Comparison of ENCODE assay signal across 12 mouse cellular contexts in genomic region chr1:62382807-62383514, GRCm38 (mm10).
DNase-seq lines count a peak whose midpoint lies in the region; TF ChIP-seq lines count a peak whose summit lies in the region.
"Had no signal": no experiment of that assay in that cellular context is flagged by ENCODE, and none has a peak within 500 bp of the region (broad histone marks: within the 10 kb centered on the region; RNA-seq: fewer than 3 reads in every experiment).

No protein-coding gene starts in this region.

- H3K4me1 ChIP-seq in lung, adult 2 months (ENCODE audit: control insufficient read depth, insufficient read depth, low read length): no peaks in the 10 kb centered on the region

- intact Hi-C loops in heart, postnatal 10 days (cut with DNase I): no loop called here

- TF ChIP-seq POLR2A in lung, adult 2 months (IDR thresholded peaks at IDR 0.05; ENCODE audit: borderline replicate concordance, extremely low read depth, low read depth, low read length): no peak

- H3K4me3 ChIP-seq in lung, adult 2 months (replicated peaks; ENCODE audit: extremely low read depth, low read depth, low read length): no peak overlapping the region
- H3K4me3 ChIP-seq: erythroblast, embryonic 14.5 days; stomach, embryonic 15.5 days had no signal

- 56% methylated on average over 14 of the region's 14 CpGs for WGBS in lung, adult 2 months

- DNase-seq in lung, adult 18-20 months: peak; percentile 17 to 23
- DNase-seq in lung, adult 2 months: no peak
- peak; percentile 56 for DNase-seq in embryo, embryonic 10.5 days (ENCODE audit: low spot score)
- peak; percentile 9 to 22 for DNase-seq in heart, postnatal 10 days
- DNase-seq in lung, postnatal 10 days: peak; percentile 3
- no peak for DNase-seq in adrenal gland, adult 8-10 months
- no peak for DNase-seq in kidney, adult 18-20 months
- DNase-seq in cerebellum, adult 11-12 months: no peak
- DNase-seq: gastrocnemius, postnatal 25 days; kidney, adult 8-10 months had no signal

- no peak for TF ChIP-seq CTCF in lung, adult 2 months (IDR thresholded peaks at IDR 0.05; ENCODE audit: insufficient read depth, low read length)

Comparison
In these comparisons a context has a peak if more than half of its experiments do, and no peak if none do; other contexts are left out.
1. DNase-seq: peak in lung, adult 18-20 months (2 of 2), embryo, embryonic 10.5 days (single experiment), heart, postnatal 10 days (2 of 2) and lung, postnatal 10 days (single experiment); none in lung, adult 2 months (single experiment), adrenal gland, adult 8-10 months (single experiment), kidney, adult 18-20 months (single experiment) and cerebellum, adult 11-12 months (single experiment).